Mouse (Mus musculus): ENCODE data around the gene Slc25a24.

GRCm38 (mm10) chr3:109174394-109174793 lies 51.4 kb downstream of the Slc25a24 start:
- TF ChIP-seq POLR2A (IDR thresholded peaks at IDR 0.05; ENCODE audit: extremely low read depth, insufficient read depth, low read length) (no peak), CTCF (IDR thresholded peaks at IDR 0.05; ENCODE audit: extremely low read depth, insufficient read depth, low read length) (no peak)
